Mouse (Mus musculus): ENCODE measurements at regions not wholly inside any gene's neighbourhood (a gene's known extent, or its start where the extent isn't known, plus 50 kb on each side); places are given as distances from the start of the nearest gene placed in this dataset.

- Histone ChIP-seq H3K9me3 (replicated peaks; ENCODE audit: low read length) (peaks cover 50% of the 10 kb centered on the region), H3K36me3 (replicated peaks in 1 of 2; ENCODE audit: control insufficient read depth in 1 of 2, insufficient read depth in 1 of 2, low read length in 1 of 2) (no peaks in the 10 kb centered on the region), H3K27me3 (replicated peaks) (no peaks in the 10 kb centered on the region), H3K4me2 (ENCODE audit: insufficient read depth, low read depth, poor library complexity, severe bottlenecking) (no peak overlapping the region), H3K27ac (ENCODE audit: insufficient read depth, low read depth) (no peak overlapping the region), H3K4me3 (replicated peaks in 1 of 3; ENCODE audit: low read depth in 2 of 3, low read length in 2 of 3, poor library complexity in 1 of 3) (no peak overlapping the region), H3K9ac (ENCODE audit: insufficient read depth, low read depth) (no peak overlapping the region), H3K4me1 (ENCODE audit: control insufficient read depth in 1 of 2, insufficient read depth in 2 of 2) (no peaks in the 10 kb centered on the region), H3K79me2 (replicated peaks; ENCODE audit: control insufficient read depth, extremely low read depth, insufficient read depth, poor library complexity, severe bottlenecking) (no peaks in the 10 kb centered on the region)
- TF ChIP-seq USF2 (conservative IDR thresholded peaks at IDR 0.05; ENCODE audit: low read depth, low read length) (no peak), BHLHE40 (IDR thresholded peaks at IDR 0.05; ENCODE audit: low read depth, low read length) (no peak), ZMIZ1 (IDR thresholded peaks at IDR 0.05; ENCODE audit: low read depth, low read length) (no peak), ZNF384 (IDR thresholded peaks at IDR 0.05; ENCODE audit: low read depth, low read length) (no peak), MEF2A (IDR thresholded peaks at IDR 0.05; ENCODE audit: borderline replicate concordance, low read depth, low read length) (no peak), POLR2A (IDR thresholded peaks at IDR 0.05; ENCODE audit: low read depth, low read length) (no peak), RCOR1 (conservative IDR thresholded peaks at IDR 0.05; ENCODE audit: low read depth, low read length) (no peak), HCFC1 (IDR thresholded peaks at IDR 0.05; ENCODE audit: low read depth, low read length) (no peak), TCF12 (IDR thresholded peaks at IDR 0.05; ENCODE audit: low read depth, low read length) (no peak), GABPA (IDR thresholded peaks at IDR 0.05; ENCODE audit: insufficient replicate concordance, low read depth, low read length) (no peak), SMC3 (IDR thresholded peaks at IDR 0.05; ENCODE audit: low read depth, low read length) (no peak), USF1 (IDR thresholded peaks at IDR 0.05; ENCODE audit: low read depth, low read length) (no peak), JUN (IDR thresholded peaks at IDR 0.05; ENCODE audit: insufficient read depth, low read depth, low read length) (no peak), JUND (conservative IDR thresholded peaks at IDR 0.05; ENCODE audit: low read depth, low read length) (no peak), RAD21 (IDR thresholded peaks at IDR 0.05; ENCODE audit: low read depth, low read length) (no peak), ZC3H11A (IDR thresholded peaks at IDR 0.05; ENCODE audit: low read depth, low read length) (no peak), MYC (IDR thresholded peaks at IDR 0.05; ENCODE audit: low read depth, low read length) (no peak)
- dilution Hi-C loops (cut with MboI; ENCODE audit: extremely low pct_ligation_motif_present, extremely low pct_unique_long_range_greater_than_20kb, low sequenced_read_pairs) (no loop called here), in situ Hi-C loops (cut with MboI; ENCODE audit: low pct_ligation_motif_present, low pct_unique_long_range_greater_than_20kb, low sequenced_read_pairs) (no loop called here)
- DNase-seq (ENCODE audit: extremely low read depth) = no peak
Observed at GRCm38 (mm10) chr7:71648314-71648713, 297.0 kb upstream of the Gm10295 start.

- Histone ChIP-seq H3K27ac (ENCODE audit: insufficient read depth, low read depth) (no peak overlapping the region), H3K4me3 (replicated peaks in 1 of 3; ENCODE audit: low read depth in 2 of 3, low read length in 2 of 3, poor library complexity in 1 of 3) (no peak overlapping the region), H3K79me2 (replicated peaks; ENCODE audit: control insufficient read depth, extremely low read depth, insufficient read depth, poor library complexity, severe bottlenecking) (no peaks in the 10 kb centered on the region), H3K4me2 (ENCODE audit: insufficient read depth, low read depth, poor library complexity, severe bottlenecking) (no peak overlapping the region), H3K9ac (ENCODE audit: insufficient read depth, low read depth) (no peak overlapping the region), H3K36me3 (replicated peaks in 1 of 2; ENCODE audit: control insufficient read depth in 1 of 2, insufficient read depth in 1 of 2, low read length in 1 of 2) (no peaks in the 10 kb centered on the region), H3K9me3 (replicated peaks; ENCODE audit: low read length) (peaks cover 52% of the 10 kb centered on the region), H3K27me3 (replicated peaks) (no peaks in the 10 kb centered on the region), H3K4me1 (ENCODE audit: control insufficient read depth in 1 of 2, insufficient read depth in 2 of 2) (no peaks in the 10 kb centered on the region)
- dilution Hi-C loops (cut with MboI; ENCODE audit: extremely low pct_ligation_motif_present, extremely low pct_unique_long_range_greater_than_20kb, low sequenced_read_pairs) = no loop called here
- in situ Hi-C loops (cut with MboI; ENCODE audit: low pct_ligation_motif_present, low pct_unique_long_range_greater_than_20kb, low sequenced_read_pairs) = no loop called here
- DNase-seq (ENCODE audit: extremely low read depth) = no peak
- TF ChIP-seq USF1 (IDR thresholded peaks at IDR 0.05; ENCODE audit: low read depth, low read length) (no peak), KAT2A (IDR thresholded peaks at IDR 0.05; ENCODE audit: insufficient replicate concordance, low read length) (no peak), HCFC1 (IDR thresholded peaks at IDR 0.05; ENCODE audit: low read depth, low read length) (no peak), ETS1 (conservative IDR thresholded peaks at IDR 0.05; ENCODE audit: low read depth, low read length) (no peak), CHD2 (IDR thresholded peaks at IDR 0.05; ENCODE audit: low read length) (no peak), ZMIZ1 (IDR thresholded peaks at IDR 0.05; ENCODE audit: low read depth, low read length) (no peak), PAX5 (IDR thresholded peaks at IDR 0.05; ENCODE audit: low read length) (no peak), GABPA (IDR thresholded peaks at IDR 0.05; ENCODE audit: insufficient replicate concordance, low read depth, low read length) (no peak), E2F4 (IDR thresholded peaks at IDR 0.05; ENCODE audit: insufficient replicate concordance, low read depth, low read length) (no peak), ZKSCAN1 (IDR thresholded peaks at IDR 0.05; ENCODE audit: borderline replicate concordance, low read depth, low read length) (no peak), ZNF384 (IDR thresholded peaks at IDR 0.05; ENCODE audit: low read depth, low read length) (no peak), IRF4 (IDR thresholded peaks at IDR 0.05; ENCODE audit: low read depth, low read length) (no peak)
Observed at GRCm38 (mm10) chr7:71646944-71647343, 295.7 kb upstream of the Gm10295 start.

All from CH12.LX (cell line).